Mouse (Mus musculus): ENCODE measurements around the gene Dlg2.

The Dlg2 gene

GRCm38 (mm10) chr7:91089211-91089930 lies 612.9 kb downstream of the Dlg2 start:
- no peak for DNase-seq (ENCODE audit: low spot score in 2 of 2)

DNA sequence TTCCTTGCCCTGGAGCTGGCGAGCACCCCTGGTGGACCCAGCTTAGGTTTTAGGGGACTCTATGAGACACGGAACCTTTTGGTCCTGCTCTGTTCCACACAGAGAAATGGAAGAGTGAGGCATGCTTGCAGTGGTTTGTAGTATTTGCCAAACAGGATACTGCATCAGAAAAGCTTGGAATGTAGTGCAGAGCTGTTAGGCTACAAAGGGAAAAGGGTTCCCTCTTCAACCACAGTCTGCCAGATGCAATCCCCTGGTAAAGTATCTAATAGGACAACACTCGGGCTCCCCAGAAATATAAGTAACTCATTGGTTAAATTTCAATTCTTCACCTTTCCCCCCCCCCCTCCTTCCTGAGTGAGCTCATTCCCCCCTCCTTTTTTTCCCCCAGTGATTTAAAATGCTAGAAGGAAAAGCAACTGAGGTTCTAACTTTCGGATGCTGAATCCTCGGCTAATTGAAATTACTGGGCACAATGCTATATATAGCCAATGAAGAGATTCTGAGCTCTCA lies 613.9 kb downstream of the Dlg2 start:
- no peak for DNase-seq (ENCODE audit: low spot score in 2 of 2)

DNA sequence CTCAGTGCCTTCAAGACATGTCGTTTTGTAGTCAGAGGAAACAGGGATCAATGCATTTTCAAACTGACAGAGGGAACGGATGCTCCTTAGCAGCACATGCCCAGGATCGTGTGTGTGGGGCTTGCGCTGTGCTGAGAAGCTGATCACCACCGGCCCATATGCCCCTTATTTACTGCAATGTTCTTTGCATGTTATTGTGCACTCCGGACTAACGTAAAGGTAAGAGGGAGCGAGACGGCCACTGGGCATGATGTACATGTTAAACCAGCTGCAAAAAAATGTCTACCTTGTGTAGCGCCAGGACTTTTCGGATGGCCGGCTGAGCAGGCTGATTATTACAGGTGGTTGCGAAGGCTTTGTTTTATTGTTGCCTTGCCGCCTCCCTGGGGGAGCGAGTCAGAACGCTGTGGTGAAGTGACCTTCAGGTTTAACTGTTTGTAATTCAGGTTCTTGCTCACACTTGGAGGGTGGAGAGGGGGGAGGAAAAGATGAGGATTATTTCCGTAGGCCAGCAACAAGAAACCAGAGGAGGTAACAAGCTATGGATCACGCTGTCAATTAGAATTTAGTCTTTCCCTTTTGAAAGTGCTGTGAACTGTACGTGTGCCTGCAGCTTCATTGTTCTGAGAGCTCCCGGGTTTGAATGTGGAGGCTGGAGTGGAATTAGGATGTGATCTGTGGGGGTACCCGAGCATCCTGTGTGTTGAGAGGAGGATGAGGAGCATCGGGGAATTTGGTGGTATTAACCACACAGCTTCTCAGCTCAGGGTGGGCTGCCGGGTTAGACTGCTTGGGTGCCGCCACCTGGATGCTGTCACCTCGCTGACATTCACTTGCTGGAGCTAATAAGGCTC lies 614.6 kb downstream of the Dlg2 start:
- DNase-seq (ENCODE audit: low spot score in 2 of 2) = no peak

DNA sequence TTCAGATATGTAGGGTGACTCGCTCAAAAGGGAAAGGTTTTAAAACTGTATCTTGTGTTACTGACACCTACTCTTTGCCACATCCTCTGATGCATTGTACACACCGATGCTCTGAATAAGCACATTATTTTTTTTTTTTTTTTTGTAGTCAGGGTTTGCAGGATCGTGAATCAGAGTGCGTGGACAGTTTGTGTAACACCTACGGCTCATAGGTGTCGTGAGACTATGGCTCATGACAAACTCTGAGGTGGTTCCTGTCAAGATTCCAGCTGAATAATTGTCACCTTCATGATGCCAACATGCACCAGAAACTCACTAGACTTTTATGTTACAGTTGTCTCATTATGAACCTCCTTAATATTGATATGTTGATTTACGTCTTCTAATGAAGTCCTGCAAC lies 620.0 kb downstream of the Dlg2 start:
- DNase-seq (ENCODE audit: low spot score in 2 of 2) = no peak

DNA sequence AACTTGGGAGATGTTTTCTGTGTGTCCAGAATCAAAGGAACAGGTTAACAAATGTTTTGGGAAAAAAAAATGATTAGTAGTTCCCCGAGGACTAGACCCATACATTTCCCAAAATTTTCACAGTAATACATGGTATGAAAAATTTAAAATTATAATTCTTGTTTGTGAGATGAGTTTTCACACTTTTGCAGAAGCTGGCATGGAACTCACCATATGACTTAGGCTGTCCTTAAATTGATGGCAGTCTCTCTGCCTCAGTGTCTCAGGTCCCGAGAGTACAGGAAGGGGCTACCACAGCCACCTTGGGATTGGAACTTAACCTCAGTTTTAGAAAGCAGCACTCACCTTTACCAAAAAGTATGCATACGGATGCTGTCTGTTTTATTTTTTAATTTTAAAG lies 622.0 kb downstream of the Dlg2 start:
- no peak for DNase-seq (ENCODE audit: low spot score in 2 of 2)

DNA sequence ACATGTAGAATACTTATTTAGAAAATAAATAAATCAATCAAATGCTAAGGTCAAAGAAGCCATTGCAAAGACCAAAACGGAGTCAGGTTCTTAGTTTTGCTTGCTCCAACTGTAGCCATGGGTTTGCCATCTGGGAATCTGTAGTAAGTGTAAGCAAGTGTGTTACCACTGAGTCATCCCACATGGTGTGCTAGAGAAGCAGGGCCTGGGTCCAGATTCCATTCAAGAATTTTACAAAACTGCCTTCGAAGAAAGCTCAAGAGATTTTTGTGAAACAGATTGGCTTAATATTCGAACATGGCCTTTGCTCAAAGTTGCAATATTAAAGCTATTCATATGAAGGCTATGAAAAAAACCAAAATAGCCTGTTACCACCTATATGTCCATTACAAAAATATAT lies 633.1 kb downstream of the Dlg2 start:
- DNase-seq (ENCODE audit: low spot score in 2 of 2) = no peak

DNA sequence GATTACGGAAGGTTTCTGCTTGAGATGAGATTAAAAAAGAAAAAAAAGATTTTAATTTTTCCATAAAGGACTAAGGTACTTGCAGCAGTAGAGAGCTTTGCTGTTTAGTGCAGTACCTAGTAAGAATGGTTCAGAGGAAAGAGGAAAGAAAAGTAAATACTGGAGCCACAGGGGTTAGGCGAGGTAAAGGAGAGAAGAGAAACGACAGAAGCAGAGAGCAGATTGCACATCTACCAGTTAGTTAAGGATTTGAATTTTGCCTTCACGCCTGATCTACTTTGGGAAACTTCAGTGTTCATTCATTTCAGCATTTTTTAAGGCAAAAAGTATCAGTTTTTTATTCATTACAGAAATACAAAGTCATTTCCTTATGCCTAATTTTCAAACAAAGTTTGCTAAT lies 655.7 kb downstream of the Dlg2 start:
- no peak for DNase-seq (ENCODE audit: low spot score in 2 of 2)

DNA sequence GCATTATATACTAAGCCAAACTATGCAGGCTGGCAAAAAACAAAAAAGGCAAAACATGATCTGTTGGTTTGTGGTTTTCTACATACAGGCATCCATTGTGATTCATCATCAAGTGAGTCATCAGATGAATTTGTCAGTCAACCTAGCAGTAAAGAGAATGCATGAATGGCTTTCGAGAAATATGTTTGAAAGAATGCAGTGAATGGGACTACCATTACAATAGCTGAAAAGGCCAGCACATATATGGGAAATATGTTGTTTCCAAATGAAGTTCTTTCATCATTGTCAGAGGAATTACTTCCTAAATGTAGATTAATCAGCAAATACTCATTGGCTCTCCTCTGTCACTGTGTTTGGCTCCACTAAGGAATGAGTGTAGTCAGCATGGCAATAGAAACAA lies 677.6 kb downstream of the Dlg2 start:
- no peak for DNase-seq (ENCODE audit: low spot score in 2 of 2)

- DNase-seq (ENCODE audit: low spot score in 2 of 2) = no peak
These were observed 682.7 kb downstream of the Dlg2 start for GRCm38 (mm10) chr7:91159144-91159543.

DNA sequence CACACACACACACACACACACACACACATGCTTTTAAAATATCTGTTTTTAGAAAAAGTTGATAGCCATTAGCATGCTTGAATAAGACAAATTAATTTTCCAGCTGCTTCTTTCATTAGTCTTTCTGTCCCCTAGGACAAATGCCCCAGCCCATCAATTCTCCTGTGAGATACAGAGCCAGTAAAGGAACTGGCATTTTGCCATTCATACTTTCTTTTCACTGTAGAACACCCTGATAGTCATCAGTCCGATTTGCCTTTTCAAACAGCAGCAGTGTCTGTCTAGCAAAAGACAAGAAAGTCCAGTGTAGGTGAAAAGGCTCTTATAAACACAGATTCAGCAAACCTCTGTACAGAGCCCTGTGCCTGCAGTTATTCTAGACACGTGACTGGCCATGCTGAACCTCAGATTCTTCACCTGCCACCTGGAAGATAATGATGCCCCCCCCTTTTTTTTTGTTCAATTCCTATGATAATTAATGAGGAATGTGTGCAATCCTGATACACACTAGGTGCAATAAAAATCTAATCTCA lies 685.2 kb downstream of the Dlg2 start:
- DNase-seq (ENCODE audit: low spot score in 2 of 2) = no peak

- no peak for DNase-seq (ENCODE audit: low spot score in 2 of 2)
These were observed 697.1 kb downstream of the Dlg2 start for GRCm38 (mm10) chr7:91173560-91173959.

DNA sequence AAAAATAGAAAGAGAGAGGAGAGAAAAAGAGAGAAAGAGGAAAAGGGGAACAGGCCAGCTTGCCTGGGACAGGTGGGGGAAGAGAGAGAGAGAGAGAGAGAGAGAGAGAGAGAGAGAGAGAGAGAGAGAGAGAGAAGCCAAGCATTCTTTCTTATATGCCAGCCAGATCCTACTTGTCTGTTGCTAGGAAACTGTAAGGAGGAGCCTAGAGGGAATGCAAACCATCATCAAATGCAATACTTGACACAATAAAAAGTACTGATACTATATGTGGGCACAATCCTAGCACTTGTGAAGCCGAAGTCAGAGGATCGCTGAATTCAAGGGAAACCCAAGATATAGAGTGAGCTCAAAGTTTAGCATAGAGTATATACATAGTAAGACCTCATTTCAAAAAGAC lies 711.7 kb downstream of the Dlg2 start:
- no peak for DNase-seq (ENCODE audit: low spot score in 2 of 2)

GRCm38 (mm10) chr7:91199372-91199771 lies 722.9 kb downstream of the Dlg2 start:
- no peak for DNase-seq (ENCODE audit: low spot score in 2 of 2)

- no peak for DNase-seq (ENCODE audit: low spot score in 2 of 2)
These were observed 731.8 kb downstream of the Dlg2 start for GRCm38 (mm10) chr7:91208083-91208852.

- DNase-seq (ENCODE audit: low spot score in 2 of 2) = no peak
These were observed 732.5 kb downstream of the Dlg2 start for GRCm38 (mm10) chr7:91208973-91209372.

DNA sequence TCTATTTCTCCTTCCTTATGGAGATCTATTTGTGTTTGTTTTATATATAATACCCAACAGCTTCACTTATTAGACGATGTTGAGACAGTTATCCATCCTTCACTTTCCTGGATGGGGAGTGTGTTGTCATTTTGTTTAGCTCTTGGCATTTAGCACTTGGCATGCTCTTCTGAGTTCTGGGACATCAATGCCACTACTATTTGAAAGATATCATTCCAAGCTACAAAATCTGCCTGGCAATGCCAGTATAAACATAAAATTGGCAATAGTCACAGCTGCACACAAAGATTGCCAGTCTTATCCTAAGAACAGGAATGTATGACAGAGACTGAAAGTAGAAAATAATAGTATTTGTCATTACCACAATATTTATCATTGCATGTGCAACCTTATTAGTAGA lies 735.8 kb downstream of the Dlg2 start:
- no peak for DNase-seq (ENCODE audit: low spot score in 2 of 2)

DNA sequence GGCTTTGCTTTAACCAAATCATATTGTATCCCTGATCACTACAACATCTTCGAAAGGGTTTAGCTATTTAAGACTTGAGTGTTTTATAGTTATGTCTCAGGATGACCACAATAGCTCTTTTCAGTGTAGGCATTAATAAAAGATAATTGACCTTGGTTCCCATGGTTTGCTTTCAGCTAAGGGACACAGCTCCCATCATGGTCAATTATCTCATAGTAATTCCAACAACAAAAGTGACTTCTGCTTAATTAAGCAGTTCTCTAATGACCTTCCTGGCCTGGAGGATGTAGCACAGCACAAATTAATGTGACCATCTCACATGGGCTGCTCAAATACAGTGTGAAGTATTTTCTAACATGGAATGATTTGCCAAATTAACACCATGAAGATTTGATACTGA lies 738.4 kb downstream of the Dlg2 start:
- no peak for DNase-seq (ENCODE audit: low spot score in 2 of 2)

GRCm38 (mm10) chr7:91218321-91218987 lies 742.0 kb downstream of the Dlg2 start:
- no peak for DNase-seq (ENCODE audit: low spot score in 2 of 2)

DNA sequence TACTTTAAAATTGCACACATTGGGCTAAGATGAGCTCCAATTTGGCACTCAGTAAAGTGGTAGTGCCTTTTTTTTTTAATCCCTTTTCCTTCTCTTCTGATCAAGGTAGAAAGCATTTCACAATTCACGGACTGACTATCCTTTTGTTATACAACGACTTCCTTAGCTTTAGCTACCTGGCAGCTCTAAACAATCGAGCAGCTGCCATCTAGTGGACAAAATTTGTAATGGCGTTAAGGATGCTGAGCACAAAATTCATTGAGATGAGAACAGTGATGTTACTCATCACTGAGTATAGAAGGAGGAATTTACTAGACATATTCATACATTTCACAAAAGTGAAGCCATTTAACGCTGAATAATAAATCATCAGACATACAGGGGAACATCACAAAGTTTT lies 750.0 kb downstream of the Dlg2 start:
- DNase-seq (ENCODE audit: low spot score in 2 of 2) = peak in 1 of 2 experiments; percentile 5

DNA sequence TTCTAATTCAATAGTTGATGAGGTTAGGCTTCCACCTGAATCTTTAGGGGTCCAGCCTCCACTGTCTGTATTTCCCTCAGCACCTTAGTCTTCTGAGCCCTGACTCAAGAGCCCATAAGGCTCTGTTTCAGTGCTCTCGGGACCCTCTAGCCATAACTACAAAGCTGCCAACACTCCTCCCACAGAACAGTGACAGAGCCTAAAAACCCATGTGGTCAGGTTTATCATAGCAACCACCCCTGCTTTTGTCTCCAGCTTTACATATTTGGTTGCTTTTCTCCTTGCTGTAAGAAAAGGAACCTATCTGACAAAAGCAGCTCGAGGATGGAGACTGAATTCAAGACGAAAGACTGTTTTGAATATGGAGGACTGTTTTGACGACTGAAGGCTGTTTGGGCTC lies 765.2 kb downstream of the Dlg2 start:
- no peak for DNase-seq (ENCODE audit: low spot score in 2 of 2)

- DNase-seq (ENCODE audit: low spot score in 2 of 2) = no peak
These were observed 785.2 kb downstream of the Dlg2 start for GRCm38 (mm10) chr7:91261672-91262030.
